Mouse (Mus musculus): ENCODE results near the gene Tenm4.

Tenm4 gene

DNA sequence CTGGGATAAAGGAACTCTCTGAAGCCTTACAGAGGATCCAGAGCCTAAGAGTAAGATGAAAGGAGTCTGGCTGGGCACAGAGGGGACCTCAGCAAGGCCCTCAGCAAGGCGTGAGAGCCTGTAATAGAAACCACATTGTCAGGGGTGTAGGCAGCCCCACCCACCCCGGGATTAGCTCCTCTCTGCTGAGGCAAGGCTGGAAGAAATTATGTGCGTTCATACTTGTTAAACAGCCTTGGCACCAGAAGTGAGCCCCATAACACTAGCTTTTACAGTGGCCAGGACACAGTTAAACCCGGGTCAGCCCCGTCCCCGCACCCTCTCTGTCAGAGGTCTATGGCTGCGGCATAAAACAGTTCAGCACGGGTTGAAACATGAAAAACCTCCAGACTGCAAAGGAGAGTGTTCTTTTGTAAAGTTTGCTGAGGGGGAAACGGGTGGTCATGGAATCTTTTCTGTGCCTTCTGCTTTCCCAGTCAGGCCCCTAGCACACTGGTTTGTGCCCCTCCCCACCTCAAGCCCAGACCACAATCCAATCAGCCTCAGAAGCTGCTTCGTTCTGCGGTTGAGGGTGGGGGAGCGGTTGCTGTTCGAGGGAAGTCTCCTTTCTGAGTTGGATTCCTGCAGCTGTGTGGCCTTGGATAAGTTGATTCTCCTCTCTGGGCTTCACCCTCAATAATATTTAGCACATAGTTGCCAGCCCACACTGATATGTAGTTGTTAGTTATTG is 486.2 kb downstream of the Tenm4 start:
- no peak for DNase-seq

DNA sequence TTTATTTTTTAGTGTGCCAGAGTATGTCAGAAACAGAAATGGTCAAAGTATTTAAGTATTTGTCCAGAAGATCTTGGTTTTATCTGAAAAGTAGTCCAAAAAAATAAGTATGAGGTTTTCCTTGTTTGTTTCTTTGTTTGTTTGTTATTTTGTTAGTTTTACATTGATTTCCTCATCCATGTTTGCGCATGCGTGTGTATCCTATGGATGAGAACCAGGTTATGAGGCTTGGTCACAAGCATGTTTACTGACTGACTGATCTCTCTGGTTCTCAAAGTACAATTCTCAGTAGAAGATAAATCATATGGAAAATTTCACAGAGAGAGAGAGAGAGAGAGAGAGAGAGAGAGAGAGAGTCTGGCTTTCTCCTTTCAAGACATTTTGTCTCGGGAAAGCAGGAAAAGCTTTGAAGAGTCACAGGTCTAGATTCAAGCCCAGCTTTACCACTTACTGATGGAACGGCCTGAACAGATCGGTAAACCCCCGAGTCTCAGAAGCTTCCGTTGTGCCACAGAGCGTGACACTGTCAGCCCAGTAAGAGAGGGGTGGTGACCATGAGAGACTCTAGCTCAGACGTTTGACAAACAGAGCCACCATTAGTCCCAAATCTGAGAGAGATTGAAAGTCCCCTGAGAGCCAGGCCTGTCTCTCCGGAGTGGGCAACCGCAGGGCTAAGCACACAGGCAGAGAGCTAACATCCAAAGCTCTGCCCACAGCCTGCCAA is 487.0 kb downstream of the Tenm4 start:
- DNase-seq: no peak

DNA sequence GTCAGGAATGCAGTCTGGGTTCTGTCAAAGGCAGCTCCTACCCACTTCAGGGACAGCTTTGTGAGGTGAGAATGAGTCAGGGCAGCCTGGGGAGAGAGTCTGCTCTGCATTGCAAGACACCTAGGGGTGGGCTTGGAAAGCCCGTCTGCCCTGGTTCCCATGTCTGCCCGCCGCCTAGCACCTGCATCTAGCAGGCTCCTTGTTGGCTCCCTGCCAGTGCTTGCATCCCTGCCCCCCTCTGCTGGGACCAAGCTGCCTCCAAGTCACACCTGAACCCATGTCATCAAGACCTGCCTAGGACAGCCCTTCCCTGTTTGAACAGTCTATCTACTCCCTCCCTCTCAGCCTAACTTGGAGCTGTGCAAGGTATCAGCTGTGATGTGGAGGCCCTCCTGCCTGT is 489.9 kb downstream of the Tenm4 start:
- no peak for DNase-seq

DNA sequence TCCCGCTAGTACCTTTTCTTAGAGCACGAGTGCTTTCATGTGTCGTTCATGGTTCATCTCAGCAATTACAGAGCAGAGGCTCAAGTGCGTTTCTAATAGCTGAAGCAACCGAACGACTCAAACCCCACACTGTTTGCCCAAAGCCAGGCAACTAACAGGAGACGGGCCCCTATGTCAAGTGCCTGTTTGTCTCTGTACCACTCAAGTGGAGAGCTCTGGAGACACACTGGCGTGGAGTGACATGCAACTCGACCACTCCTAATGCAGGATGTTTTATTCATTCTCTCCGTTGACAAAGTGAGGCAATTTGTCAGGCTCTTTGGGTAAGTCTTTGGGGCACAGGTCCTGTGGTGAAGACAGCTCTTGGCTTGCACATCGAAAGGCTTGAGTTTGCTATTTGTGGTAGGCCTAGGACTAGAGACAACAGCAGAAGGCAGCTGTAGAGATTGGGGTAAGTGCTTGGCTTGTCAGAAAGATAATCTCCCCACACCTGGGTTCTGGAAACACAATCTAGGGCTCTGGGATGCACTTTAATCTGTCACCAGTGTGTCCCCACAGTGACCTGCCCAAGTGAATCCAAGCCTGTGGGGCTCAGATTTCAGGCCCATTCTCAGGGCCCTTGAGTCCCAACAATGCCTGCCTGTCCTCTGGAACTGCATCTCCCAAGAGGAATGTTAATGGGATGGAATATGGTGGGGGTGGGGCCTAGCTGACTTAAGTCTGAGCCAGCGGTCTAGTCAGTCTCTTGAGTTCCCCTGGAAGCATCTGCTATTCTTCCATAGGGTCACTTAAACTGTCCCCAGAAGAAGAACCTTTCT is 490.5 kb downstream of the Tenm4 start:
- DNase-seq: no peak

DNA sequence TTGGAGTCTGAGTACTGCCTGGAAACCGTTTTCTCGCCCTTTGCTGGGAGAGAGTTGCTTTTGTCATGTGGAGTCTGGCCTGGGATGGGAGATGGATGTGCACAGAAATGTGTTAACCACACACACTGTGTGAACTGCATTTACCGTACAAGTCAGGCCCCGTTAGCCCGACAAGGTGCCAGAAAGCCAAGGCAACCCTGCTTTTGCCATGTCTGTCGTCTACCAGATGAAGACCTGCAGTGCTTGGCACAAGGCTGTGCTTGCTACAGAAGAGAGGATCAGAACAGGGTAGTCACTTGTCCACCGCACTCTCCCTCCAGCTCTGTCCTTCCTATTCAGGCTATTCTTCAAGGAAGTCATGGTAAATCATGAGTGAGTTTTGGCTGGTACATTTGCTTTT is 492.3 kb downstream of the Tenm4 start:
- DNase-seq: no peak

DNA sequence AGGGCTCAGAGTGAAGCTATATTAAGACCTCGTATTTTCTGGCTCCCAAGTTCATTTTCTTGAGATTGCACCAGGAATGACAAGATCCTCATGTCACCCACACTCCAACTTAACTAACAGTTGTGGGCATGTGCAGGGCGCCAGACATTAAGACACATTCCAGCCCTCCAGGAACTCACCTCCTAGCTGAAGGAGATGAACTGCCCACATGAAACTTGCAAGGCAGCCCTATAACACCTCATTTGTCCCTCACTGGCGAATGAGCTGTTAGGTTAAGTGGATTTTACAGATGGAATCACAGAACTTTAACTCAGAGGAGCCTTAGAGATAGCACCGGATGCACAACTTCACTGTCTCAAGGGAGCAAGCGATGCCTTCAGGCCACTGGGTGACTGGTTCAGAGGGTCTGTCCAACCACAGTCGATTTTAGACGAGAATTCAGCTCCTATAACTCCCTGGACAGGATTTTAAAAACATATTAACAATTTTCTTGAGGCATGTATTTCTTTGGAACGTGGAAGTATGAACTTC is 495.4 kb downstream of the Tenm4 start:
- no peak for DNase-seq

DNA sequence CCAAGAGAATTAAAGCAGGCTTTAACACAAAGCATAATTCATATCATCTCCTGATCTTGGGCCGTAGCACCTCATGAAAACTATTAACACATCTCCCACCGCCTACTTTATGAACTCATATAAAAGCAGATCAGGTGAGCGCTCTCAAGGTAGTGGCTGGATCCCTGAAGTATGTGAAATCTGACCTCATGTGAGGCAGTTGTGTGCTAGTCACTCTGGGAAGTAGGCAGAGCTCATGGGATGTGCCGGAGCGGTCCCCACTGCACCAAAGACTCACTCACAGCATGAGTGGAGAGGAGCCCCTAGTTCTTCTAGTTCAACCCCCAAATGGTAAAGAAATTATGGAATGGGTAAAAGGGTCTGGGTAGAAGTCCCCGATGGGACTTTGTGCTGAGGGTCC is 496.6 kb downstream of the Tenm4 start:
- DNase-seq: no peak

DNA sequence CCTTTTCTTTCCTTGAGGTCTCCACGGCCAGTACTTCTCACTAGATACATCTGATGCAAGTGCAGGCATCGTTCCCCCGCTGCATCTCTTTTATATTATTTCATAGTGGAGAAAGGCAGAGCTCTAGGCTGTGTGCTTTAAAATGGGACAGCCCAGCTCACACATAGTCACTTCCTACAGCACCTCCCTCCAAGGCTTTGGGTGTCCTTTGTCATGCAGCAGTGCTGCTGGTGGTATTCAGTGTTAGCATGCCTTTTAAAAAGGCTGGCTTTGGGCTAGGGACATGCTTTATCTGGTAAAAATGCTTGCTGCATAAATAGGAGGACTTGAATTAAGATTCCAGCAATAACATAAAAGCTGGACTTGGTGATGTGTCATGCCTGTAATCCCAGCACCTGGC is 499.0 kb downstream of the Tenm4 start:
- no peak for DNase-seq

DNA sequence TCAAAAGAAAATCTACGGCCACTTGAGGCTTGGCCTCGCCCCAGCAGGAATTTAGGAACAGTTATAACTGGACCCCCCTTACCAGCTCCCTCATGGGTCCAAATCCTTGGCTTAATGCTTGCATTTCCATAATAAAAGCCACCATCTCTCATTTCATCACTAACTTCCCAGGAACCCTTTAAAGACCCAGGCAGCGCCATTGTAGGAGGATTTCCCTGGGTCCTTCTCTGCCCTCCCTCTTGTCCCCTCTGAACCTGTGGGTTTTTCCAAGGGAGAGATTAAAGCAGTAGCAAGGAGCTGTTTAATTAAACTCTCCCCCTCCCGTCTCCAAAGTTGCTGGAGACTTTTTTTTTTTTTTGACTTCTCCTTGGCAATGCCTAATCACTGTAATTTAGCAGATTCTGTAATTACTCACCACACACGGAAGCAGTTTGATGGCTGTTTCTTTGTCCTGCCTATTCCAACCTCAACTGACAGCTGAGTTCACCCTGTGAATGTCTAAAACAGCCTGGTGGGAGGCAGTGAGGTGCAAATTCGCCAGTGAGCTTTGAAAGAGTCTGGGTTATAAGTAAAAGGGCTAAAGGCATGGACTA is 501.4 kb downstream of the Tenm4 start:
- no peak for DNase-seq

DNA sequence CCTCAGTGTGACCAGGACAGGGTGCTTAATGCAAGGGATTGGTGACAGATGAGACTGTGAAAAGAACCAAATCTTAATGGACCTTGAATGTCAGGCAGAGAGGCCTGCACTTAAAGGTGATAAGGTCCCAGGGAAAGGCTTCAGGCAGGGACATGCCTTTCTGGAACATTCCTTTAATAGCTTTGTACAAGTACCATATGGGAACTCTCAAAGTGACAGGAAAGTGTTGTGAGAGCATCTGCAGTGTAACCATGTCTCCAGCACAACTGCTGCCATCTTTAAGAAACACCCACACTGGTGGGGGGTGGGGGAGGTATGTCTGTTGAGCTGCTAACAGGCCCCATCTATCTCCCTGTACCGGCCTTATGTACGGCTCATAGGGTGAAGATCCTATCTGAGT is 506.0 kb downstream of the Tenm4 start:
- no peak for DNase-seq

DNA sequence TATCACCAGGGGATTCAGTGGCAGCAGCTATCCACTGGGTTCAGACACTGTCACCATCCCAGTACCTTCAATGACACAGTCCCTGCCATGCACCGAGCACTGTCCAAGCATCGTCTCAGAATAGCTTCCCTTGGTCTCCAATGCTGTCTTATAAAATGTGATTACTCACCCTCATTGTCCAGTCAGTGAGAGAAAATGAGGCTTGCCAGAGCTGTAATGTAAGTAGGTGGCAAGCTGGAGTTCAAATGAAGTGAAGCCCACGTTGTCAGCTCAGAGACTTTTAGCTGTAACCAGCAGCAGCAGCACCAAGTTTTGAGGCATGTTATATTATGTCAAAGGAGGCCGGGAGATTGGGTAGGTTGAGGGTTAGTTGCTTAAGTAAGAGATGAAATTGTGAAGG is 507.2 kb downstream of the Tenm4 start:
- no peak for DNase-seq

DNA sequence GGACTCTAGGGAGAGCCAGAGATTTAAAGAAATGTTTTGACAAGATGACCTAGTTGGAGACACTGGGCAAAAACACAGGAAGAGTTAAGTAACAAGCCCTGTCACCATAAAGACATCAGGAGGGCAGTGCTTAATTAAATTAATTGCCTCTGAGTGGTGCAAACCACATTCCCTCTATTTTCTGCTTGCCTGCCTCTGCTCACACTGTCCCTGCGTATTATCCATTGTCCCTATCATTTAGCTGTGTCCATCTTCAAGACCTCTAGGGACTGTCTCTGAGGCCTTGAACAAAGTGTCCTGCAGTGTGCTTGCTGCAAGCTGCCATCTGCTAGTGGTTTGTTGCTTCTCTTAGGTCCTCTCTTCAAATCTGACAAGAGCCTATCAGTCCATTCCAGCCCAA is 508.7 kb downstream of the Tenm4 start:
- no peak for DNase-seq

DNA sequence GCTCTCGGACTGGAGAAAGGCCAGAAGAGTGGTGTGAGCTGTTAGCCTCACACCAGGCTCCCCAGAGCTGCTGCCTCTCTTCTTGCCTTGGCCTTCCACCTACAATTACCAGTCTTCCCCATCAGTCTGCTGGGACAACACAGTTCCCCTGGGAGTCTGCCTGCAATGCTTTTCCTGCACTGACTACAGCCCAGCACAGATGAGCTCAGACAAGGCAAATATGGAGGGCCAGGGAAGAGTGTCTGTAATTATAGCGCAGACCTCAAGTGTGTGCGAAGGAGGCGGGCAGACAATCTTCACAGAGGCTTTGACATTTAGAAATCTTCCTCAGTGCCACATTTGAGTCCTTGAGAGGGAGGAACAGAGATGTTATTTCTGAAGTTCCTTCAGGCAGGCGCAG is 509.4 kb downstream of the Tenm4 start:
- no peak for DNase-seq

DNA sequence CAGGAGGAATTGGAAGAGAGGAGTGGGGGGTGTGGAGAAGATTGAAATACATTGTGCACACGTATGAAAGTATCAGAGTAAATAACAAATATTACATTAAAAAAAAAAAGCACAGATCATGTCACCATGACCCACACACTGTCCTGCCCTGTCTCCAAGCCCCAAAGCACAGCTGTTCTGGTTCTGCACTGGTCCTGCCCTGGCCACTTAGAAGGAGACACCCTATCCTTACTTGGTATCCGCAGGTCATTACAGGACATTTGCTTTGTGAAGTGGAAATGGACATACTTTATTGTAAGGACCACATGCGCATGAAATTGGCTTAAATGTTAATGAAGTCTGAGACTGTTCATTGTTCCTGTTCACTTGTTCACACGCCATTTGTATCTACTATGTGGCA is 510.8 kb downstream of the Tenm4 start:
- DNase-seq: no peak

DNA sequence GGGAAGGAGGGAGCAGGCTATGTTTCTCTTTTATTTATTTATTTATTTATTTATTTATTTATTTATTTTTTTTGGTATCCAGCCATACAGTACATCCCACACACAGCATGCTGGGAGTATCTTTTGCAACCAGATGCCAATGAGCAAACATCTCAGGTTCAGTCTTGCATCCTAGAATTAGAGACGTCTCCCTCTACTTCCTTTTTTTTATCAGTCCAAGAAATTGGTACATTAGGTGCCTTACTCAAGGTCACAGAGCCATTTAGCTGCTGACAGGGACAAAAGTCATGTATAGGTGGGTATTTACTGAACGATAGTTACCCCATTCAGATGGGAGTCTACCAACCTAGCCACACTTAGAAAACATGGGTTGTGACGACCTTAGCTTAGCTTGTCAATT is 517.1 kb downstream of the Tenm4 start:
- DNase-seq: no peak

DNA sequence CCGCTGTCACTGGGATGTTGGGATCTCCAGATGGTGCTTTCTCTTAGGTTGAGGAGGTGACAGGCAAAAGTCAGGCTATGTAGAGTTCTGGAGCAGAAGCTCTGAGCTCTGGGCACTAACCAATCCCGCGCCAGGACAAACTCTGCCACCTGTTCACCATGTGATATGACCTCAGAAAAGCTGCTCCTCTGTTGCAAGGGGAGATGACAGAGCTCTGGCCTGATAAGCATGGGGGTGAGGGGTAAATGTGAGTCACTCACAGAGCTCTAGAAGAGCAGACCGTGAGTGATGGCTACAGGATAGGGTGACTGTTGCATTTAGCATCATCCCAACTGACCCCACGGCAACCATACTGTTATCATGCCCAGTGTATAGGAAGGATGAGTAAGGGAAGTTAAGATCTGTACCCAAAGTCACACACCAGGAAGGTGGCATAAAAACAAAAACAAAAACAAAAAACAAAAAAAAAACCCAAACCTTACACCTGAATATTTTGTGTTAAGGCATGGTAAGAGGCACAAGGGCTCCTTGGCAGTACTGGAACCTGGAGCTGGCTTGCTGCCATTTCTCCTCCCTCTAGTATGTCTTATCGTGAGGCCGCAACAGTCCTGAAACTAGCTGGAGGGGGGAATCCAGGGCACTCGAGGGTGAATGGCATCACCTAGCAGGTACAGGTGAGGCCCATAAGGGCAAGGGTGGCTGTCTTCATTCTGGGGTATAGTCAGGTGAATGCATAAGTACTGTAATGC is 530.2 kb downstream of the Tenm4 start:
- no peak for DNase-seq

DNA sequence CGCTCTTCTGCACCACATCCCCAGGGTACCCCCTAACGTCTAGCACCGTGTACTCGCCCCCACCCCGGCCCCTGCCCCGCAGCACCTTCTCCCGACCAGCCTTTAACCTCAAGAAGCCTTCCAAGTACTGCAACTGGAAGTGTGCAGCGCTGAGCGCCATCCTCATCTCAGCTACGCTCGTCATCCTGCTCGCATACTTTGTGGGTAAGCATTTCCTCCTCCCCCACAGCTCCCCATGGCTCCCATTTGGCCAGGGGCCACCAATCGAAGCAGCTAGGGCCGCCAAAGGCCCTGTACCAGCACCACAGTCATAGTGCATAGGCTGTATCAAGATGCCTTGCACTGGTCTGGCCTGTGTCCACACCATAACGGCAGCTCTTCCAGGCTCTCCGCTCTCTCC is 532.9 kb downstream of the Tenm4 start:
- no peak for DNase-seq

DNA sequence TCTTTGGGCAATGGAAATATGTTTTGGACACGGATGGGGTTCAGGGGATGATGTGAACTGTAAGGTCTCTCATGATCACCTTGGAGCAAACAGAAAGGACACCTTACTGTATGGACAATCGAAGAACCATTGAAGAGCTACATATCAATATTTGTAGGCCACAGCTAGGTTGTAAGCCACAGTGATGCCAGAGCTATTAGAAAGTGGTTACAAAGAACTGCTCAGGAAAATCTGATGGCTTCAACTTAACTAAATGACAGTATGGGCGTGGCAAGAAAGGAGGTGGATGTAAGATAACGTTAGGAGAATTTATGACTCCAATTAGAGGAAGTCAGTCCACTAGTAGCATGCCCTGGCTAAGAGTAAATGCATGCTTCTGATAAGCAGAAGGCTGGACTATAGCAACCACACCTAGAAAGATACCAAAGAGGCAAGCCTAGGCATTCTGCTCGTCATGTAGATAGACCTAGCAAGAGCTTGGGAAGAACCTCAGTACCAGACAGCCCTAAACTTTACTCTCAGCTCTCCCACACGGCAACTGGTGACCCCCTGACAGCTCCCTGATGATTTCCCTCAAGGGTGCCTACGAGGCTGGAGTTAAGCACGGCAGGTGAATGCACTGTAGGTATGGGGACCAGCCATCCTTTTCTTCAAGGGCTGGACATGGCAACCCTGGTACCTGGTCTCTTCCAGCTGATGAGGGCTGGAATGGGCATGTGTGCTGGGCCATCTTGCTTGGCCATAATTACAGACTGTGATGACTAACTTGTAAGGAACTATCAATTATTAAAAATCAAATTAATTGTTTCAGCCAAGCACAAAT is 534.5 kb downstream of the Tenm4 start:
- no peak for DNase-seq

DNA sequence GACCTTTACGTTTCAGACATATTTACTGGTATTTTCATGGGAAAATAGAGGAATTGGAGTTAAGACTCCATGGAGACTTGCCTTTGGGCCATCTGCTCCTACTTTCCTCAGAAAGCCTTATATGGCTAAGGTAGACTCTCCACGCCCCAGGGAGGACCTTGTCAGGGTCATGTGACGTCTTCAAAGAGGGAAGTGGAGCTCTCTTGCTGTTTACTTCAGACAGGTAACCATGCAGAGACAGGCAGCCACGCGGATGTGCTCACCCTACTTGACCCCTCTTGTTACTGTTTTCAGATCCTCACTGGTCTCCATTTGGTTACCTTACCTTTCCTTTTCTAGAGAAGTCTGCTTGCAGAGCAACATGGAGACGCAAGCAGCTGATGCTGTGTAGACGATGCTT is 535.5 kb downstream of the Tenm4 start:
- DNase-seq: no peak

DNA sequence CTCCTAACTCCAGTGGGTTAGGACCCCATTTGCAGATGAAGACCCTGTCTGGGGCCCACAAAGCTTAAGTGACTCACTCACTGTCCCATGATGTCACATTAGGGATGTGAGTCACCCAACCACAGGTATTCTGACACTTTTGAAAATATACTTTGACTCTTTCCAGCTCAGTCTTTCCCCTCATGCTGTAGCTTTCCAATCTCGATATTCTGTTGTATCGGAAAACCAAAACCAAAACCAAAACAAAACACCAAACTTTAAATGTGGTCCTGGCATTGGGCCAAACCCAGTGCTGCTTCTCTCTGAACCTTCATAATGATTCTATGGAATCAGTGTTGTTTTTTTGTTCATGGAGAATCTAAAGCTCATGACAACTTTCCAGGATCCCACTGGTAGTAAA is 536.1 kb downstream of the Tenm4 start:
- no peak for DNase-seq

DNA sequence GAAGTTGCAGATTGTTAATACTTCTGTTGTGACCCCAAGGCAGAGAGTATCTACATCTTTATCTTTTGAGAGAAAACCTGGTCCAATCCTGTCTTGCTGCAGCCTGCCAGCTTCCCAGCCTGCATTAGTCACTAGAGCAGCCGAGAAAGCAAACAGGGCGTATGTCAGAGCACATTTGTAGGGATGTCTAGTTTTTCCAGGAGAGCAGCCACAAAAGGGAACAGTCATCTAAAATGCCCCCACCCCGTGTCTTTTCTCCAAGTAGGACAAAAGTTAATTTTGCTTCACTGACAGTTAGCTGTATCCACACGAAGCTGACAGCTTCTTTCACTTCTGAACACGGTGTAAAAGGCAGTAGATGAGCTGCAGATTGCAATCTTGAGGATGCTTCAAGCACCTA is 537.0 kb downstream of the Tenm4 start:
- DNase-seq: no peak

DNA sequence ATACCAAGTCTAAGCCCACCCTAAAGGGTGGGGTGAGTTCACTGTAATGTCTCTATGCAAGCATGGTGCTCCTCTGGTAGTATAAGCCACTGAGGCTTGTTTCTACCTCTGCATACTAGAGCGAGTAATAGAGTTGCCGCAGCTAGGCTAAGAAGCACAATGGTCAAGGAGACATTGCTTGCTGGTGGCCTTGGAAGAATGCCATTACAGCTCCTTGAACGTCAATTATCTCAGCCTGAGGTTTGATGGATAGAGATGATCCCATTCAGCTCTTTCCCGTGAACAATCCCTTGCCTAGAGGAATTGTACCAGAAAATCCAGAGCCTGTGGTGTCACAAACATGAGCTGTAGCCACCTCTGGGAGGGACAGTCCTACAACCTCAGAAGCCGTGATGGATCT is 537.5 kb downstream of the Tenm4 start:
- no peak for DNase-seq
